ENCODE assay signal across 20 mouse cellular contexts in genomic region chr16:72765128-72765913, GRCm38 (mm10).
DNase-seq lines count a peak whose midpoint lies in the region; ATAC-seq and TF ChIP-seq lines count a peak whose summit lies in the region.
"Had no signal": no experiment of that assay in that cellular context is flagged by ENCODE, and none has a peak within 500 bp of the region (broad histone marks: within the 10 kb centered on the region; RNA-seq: fewer than 3 reads in every experiment).

No protein-coding gene starts in this region.

- no peak for TF ChIP-seq CTCF in liver, postnatal 0 days (IDR thresholded peaks at IDR 0.05; ENCODE audit: low read depth)

- no peaks in the 10 kb centered on the region for H3K36me3 ChIP-seq in embryonic facial prominence, embryonic 11.5 days (replicated peaks; ENCODE audit: control insufficient read depth, insufficient read depth, low read depth, low read length)
- no peaks in the 10 kb centered on the region for H3K36me3 ChIP-seq in limb, embryonic 12.5 days
- no peaks in the 10 kb centered on the region for H3K36me3 ChIP-seq in liver, embryonic 13.5 days
- no peaks in the 10 kb centered on the region for H3K36me3 ChIP-seq in liver, postnatal 0 days (replicated peaks; ENCODE audit: insufficient read depth, low read length)
- H3K36me3 ChIP-seq: heart, embryonic 12.5 days; hindbrain, embryonic 10.5 days had no signal

- no peak for TF ChIP-seq EP300 in liver, postnatal 0 days (IDR thresholded peaks at IDR 0.05; ENCODE audit: low read depth)

- no peak overlapping the region for H3K9ac ChIP-seq in embryonic facial prominence, embryonic 11.5 days (replicated peaks; ENCODE audit: low read length)
- H3K9ac ChIP-seq in limb, embryonic 12.5 days (replicated peaks): no peak overlapping the region
- H3K9ac ChIP-seq in liver, embryonic 13.5 days: no peak overlapping the region
- no peak overlapping the region for H3K9ac ChIP-seq in liver, postnatal 0 days (replicated peaks)
- H3K9ac ChIP-seq: forebrain, embryonic 13.5 days; forebrain, postnatal 0 days; heart, embryonic 12.5 days; hindbrain, embryonic 14.5 days had no signal

- ATAC-seq in embryonic facial prominence, embryonic 11.5 days (replicated peaks; ENCODE audit: insufficient number of reproducible peaks, low FRiP score, low TSS enrichment, low read depth): no peak
- ATAC-seq in limb, embryonic 12.5 days (ENCODE audit: insufficient number of reproducible peaks, insufficient read depth, low FRiP score, low TSS enrichment, low read depth): peak; percentile 75; the same call in 1 of the 2 replicates
- ATAC-seq in liver, embryonic 13.5 days (ENCODE audit: low read depth): peak; percentile 85
- peak; percentile 97 for ATAC-seq in liver, postnatal 0 days
- ATAC-seq: forebrain, embryonic 13.5 days; forebrain, postnatal 0 days had no signal

- H3K4me1 ChIP-seq in embryonic facial prominence, embryonic 11.5 days (ENCODE audit: control insufficient read depth, insufficient read depth, low read length): no peaks in the 10 kb centered on the region; the same call in 1 of the 2 replicates
- peaks cover 26% of the 10 kb centered on the region for H3K4me1 ChIP-seq in limb, embryonic 12.5 days (replicated peaks)
- H3K4me1 ChIP-seq in liver, embryonic 13.5 days (replicated peaks): 0 out of 2 replicates have a peak, but pooled peaks cover 2% of the 10 kb centered on the region
- peaks cover 3% of the 10 kb centered on the region; the same call in 1 of the 2 replicates for H3K4me1 ChIP-seq in liver, postnatal 0 days (ENCODE audit: insufficient read depth)
- H3K4me1 ChIP-seq: forebrain, embryonic 13.5 days; heart, embryonic 12.5 days had no signal

- WGBS in embryonic facial prominence, embryonic 11.5 days: 63% methylated on average over 9 of the region's 9 CpGs
- WGBS in limb, embryonic 12.5 days: 50% methylated on average over 9 of the region's 9 CpGs
- 64% methylated on average over 9 of the region's 9 CpGs for WGBS in liver, embryonic 13.5 days (ENCODE audit: insufficient replicate concordance)
- WGBS in liver, postnatal 0 days (ENCODE audit: insufficient replicate concordance): 60% methylated on average over 9 of the region's 9 CpGs

- H3K27ac ChIP-seq in embryonic facial prominence, embryonic 11.5 days (replicated peaks; ENCODE audit: low read depth, low read length): no peak overlapping the region
- 0 out of 2 replicates have a peak overlapping the region, but pooled peaks have one; percentile 35 for H3K27ac ChIP-seq in limb, embryonic 12.5 days
- no peak overlapping the region; the same call in 1 of the 2 replicates for H3K27ac ChIP-seq in liver, embryonic 13.5 days
- H3K27ac ChIP-seq in liver, postnatal 0 days (ENCODE audit: low read depth): peak overlapping the region; percentile 67; the same call in 1 of the 2 replicates
- H3K27ac ChIP-seq: forebrain, embryonic 13.5 days; gastrocnemius, adult 2 months; hindbrain, embryonic 10.5 days; hindbrain, embryonic 14.5 days had no signal

- H3K4me2 ChIP-seq in embryonic facial prominence, embryonic 11.5 days (ENCODE audit: low read depth, low read length): no peak overlapping the region
- no peak overlapping the region for H3K4me2 ChIP-seq in limb, embryonic 12.5 days
- no peak overlapping the region for H3K4me2 ChIP-seq in liver, embryonic 13.5 days
- H3K4me2 ChIP-seq in liver, postnatal 0 days (ENCODE audit: low read depth, low read length): peak overlapping the region; percentile 58
- H3K4me2 ChIP-seq: forebrain, embryonic 13.5 days; heart, embryonic 12.5 days; hindbrain, embryonic 14.5 days had no signal

- no peaks in the 10 kb centered on the region for H3K27me3 ChIP-seq in embryonic facial prominence, embryonic 11.5 days (ENCODE audit: control insufficient read depth, insufficient read depth, low read length)
- no peaks in the 10 kb centered on the region for H3K27me3 ChIP-seq in limb, embryonic 12.5 days
- no peaks in the 10 kb centered on the region for H3K27me3 ChIP-seq in liver, embryonic 13.5 days
- H3K27me3 ChIP-seq in liver, postnatal 0 days (ENCODE audit: insufficient read depth, low read length): no peaks in the 10 kb centered on the region
- H3K27me3 ChIP-seq: forebrain, embryonic 13.5 days; heart, embryonic 12.5 days had no signal

- peak; percentile 42 for DNase-seq in embryonic facial prominence, embryonic 11.5 days (ENCODE audit: low spot score)
- DNase-seq in liver, embryonic 13.5 days: no peak
- DNase-seq in liver, postnatal 0 days: peak; percentile 15
- DNase-seq in lung, postnatal 14 days: no peak
- no peak for DNase-seq in layer of hippocampus, adult 18-20 months (ENCODE audit: low spot score in 2 of 2)
- DNase-seq in kidney, postnatal 25 days: no peak
- DNase-seq: adrenal gland, adult 8-10 months; adrenal gland, postnatal 36 days; cerebellum, adult 11 months; cerebellum, adult 8-10 months; cerebellum, postnatal 14 days; embryo, embryonic 11 days; forebrain, postnatal 0 days; gastrocnemius, adult 2 months; gastrocnemius, postnatal 25 days had no signal

- H3K9me3 ChIP-seq in embryonic facial prominence, embryonic 11.5 days (replicated peaks; ENCODE audit: control insufficient read depth, low read length): no peaks in the 10 kb centered on the region
- no peaks in the 10 kb centered on the region for H3K9me3 ChIP-seq in limb, embryonic 12.5 days
- H3K9me3 ChIP-seq in liver, embryonic 13.5 days (replicated peaks): no peaks in the 10 kb centered on the region
- no peaks in the 10 kb centered on the region for H3K9me3 ChIP-seq in liver, postnatal 0 days (ENCODE audit: low read length)
- H3K9me3 ChIP-seq: forebrain, embryonic 13.5 days; heart, embryonic 12.5 days; hindbrain, embryonic 10.5 days had no signal

- H3K4me3 ChIP-seq in embryonic facial prominence, embryonic 11.5 days (ENCODE audit: low read depth, low read length): no peak overlapping the region
- no peak overlapping the region for H3K4me3 ChIP-seq in limb, embryonic 12.5 days (replicated peaks)
- no peak overlapping the region for H3K4me3 ChIP-seq in liver, embryonic 13.5 days (replicated peaks)
- peak overlapping the region; percentile 25 for H3K4me3 ChIP-seq in liver, postnatal 0 days (ENCODE audit: low read depth, low read length)
- H3K4me3 ChIP-seq: forebrain, embryonic 13.5 days; gastrocnemius, adult 2 months; heart, embryonic 12.5 days; hindbrain, embryonic 10.5 days had no signal

Comparison
In these comparisons a context has a peak if more than half of its experiments do, and no peak if none do; other contexts are left out.
1. DNase-seq: peak in embryonic facial prominence, embryonic 11.5 days (single experiment) and liver, postnatal 0 days (single experiment); none in liver, embryonic 13.5 days (single experiment), lung, postnatal 14 days (single experiment), layer of hippocampus, adult 18-20 months (0 of 2) and kidney, postnatal 25 days (0 of 2).
2. H3K27ac ChIP-seq: peak in limb, embryonic 12.5 days (single experiment) and liver, postnatal 0 days (single experiment); none in embryonic facial prominence, embryonic 11.5 days (single experiment) and liver, embryonic 13.5 days (single experiment).